19 mouse cellular contexts compared by ENCODE assay signal in genomic region chr10:76009812-76010211, GRCm38 (mm10). TPM values are rescaled to one million over a fixed set of nuclear protein-coding genes. Genes with fewer than 3 reads are reported as not detected.
DNase-seq lines count a peak whose midpoint lies in the region; TF ChIP-seq lines count a peak whose summit lies in the region.
"Had no signal": no experiment of that assay in that cellular context is flagged by ENCODE, and none has a peak within 500 bp of the region (broad histone marks: within the 10 kb centered on the region; RNA-seq: fewer than 3 reads in every experiment).

No protein-coding gene starts in this region.

- dilution Hi-C loops in CH12.LX (cut with MboI; ENCODE audit: extremely low pct_ligation_motif_present, extremely low pct_unique_long_range_greater_than_20kb, low sequenced_read_pairs) = no loop called here

- peak overlapping the region; percentile 37; the same call in 1 of the 2 replicates for H3K27ac ChIP-seq in CH12.LX (ENCODE audit: insufficient read depth, low read depth)

- H3K4me3 ChIP-seq in CH12.LX (replicated peaks in 1 of 3; ENCODE audit: low read depth in 2 of 3, low read length in 2 of 3, poor library complexity in 1 of 3) = no peak overlapping the region

- 0 out of 4 replicates have a peak, but pooled peaks of 1 of the 2 experiments have one; percentile 6 for TF ChIP-seq CTCF in CH12.LX (conservative IDR thresholded peaks at IDR 0.05 in 1 of 2, IDR thresholded peaks at IDR 0.05 in 1 of 2; ENCODE audit: low read depth in 2 of 2, low read length in 2 of 2)

- no peak for TF ChIP-seq RAD21 in CH12.LX (IDR thresholded peaks at IDR 0.05; ENCODE audit: low read depth, low read length)

- peaks cover 28 to 57% of the 10 kb centered on the region in 2 experiments for H3K4me1 ChIP-seq in CH12.LX (ENCODE audit: control insufficient read depth in 1 of 2, insufficient read depth in 2 of 2)

- in situ Hi-C loops in CH12.LX (cut with MboI; ENCODE audit: low pct_ligation_motif_present, low pct_unique_long_range_greater_than_20kb, low sequenced_read_pairs) = no loop called here

- peak overlapping the region; percentile 32; the same call in 1 of the 2 replicates for H3K4me2 ChIP-seq in CH12.LX (ENCODE audit: insufficient read depth, low read depth, poor library complexity, severe bottlenecking)

- no peaks in the 10 kb centered on the region for H3K9me3 ChIP-seq in CH12.LX (replicated peaks; ENCODE audit: low read length)
- H3K9me3 ChIP-seq: G1E had no signal

- no peaks in the 10 kb centered on the region for H3K36me3 ChIP-seq in CH12.LX (replicated peaks in 1 of 2; ENCODE audit: control insufficient read depth in 1 of 2, insufficient read depth in 1 of 2, low read length in 1 of 2)
- H3K36me3 ChIP-seq: G1E had no signal

- no peak for TF ChIP-seq POLR2A in CH12.LX (IDR thresholded peaks at IDR 0.05; ENCODE audit: low read depth, low read length)

- no peak for TF ChIP-seq EP300 in CH12.LX (IDR thresholded peaks at IDR 0.05; ENCODE audit: low read length)

- H3K27me3 ChIP-seq in CH12.LX (replicated peaks) = no peaks in the 10 kb centered on the region
- H3K27me3 ChIP-seq: Patski had no signal

- H3K9ac ChIP-seq in CH12.LX (ENCODE audit: insufficient read depth, low read depth) = no peak overlapping the region

- DNase-seq in CH12.LX (ENCODE audit: extremely low read depth) = no peak
- DNase-seq in urinary bladder, postnatal 4 days (ENCODE audit: low spot score in 2 of 2) = no peak
- DNase-seq: adrenal gland, adult 2 months; adrenal gland, adult 8-10 months; adrenal gland, postnatal 10 days; adrenal gland, postnatal 14 days; adrenal gland, postnatal 25 days; adrenal gland, postnatal 36 days; B cell, adult 2 months; cerebellum, adult 11 months; cerebellum, adult 11-12 months; cerebellum, adult 18-20 months; cerebellum, adult 2 months; cerebellum, adult 8-10 months had no signal

- H3K79me2 ChIP-seq in CH12.LX (replicated peaks; ENCODE audit: control insufficient read depth, extremely low read depth, insufficient read depth, poor library complexity, severe bottlenecking) = no peaks in the 10 kb centered on the region

TF ChIP-seq in CH12.LX, 34 proteins besides CTCF, POLR2A, EP300 and RAD21:
- TF ChIP-seq MEF2A (IDR thresholded peaks at IDR 0.05; ENCODE audit: borderline replicate concordance, low read depth, low read length) (0 out of 2 replicates have a peak, but pooled peaks have one; percentile 3), PAX5 (IDR thresholded peaks at IDR 0.05; ENCODE audit: low read length) (no peak), IRF4 (IDR thresholded peaks at IDR 0.05; ENCODE audit: low read depth, low read length) (peak; percentile 16; the same call in 1 of the 2 replicates), ZNF384 (IDR thresholded peaks at IDR 0.05; ENCODE audit: low read depth, low read length) (peak; percentile 91), MXI1 (IDR thresholded peaks at IDR 0.05; ENCODE audit: low read depth, low read length) (no peak)

RNA-seq across cellular contexts. Expression of gene Zfp280b, which starts 22.6 kb away (rescaled TPM):
- total RNA-seq in CH12.LX (2012; rRNA removed) = 24.4 and 26.6 TPM in 2 replicates
- 15.2 and 19.0 TPM in 2 replicates for total RNA-seq in CH12.LX (2014; rRNA removed)
- polyA plus RNA-seq in CH12.LX (2012; ENCODE audit: insufficient read length, low read depth) = 30.4 and 36.6 TPM in 2 replicates

RNA-seq across cellular contexts. Expression of gene Gm5134, which starts 55.5 kb away (rescaled TPM):
- 0.84 and 1.6 TPM in 2 replicates for total RNA-seq in CH12.LX (2012; rRNA removed)
- 0.40 and 0.45 TPM in 2 replicates for total RNA-seq in CH12.LX (2014; rRNA removed)
- 0.34 and 1.0 TPM in 2 replicates for polyA plus RNA-seq in CH12.LX (2012; ENCODE audit: insufficient read length, low read depth)
- total RNA-seq: adrenal gland, adult 18-20 months; adrenal gland, adult 2 months; adrenal gland, adult 8-10 months; adrenal gland, postnatal 10 days; adrenal gland, postnatal 14 days; adrenal gland, postnatal 25 days; adrenal gland, postnatal 36 days; G1E; MEL had no signal
- polyA plus RNA-seq: C2C12, G1E, Patski had no signal
